ENCODE assay signal across 8 mouse cellular contexts in genomic region chr2:131254329-131254713, GRCm38 (mm10). TPM values are rescaled to one million over a fixed set of nuclear protein-coding genes. Genes with fewer than 3 reads are reported as not detected.
DNase-seq lines count a peak whose midpoint lies in the region; ATAC-seq and TF ChIP-seq lines count a peak whose summit lies in the region.

No protein-coding gene starts in this region.

- in situ Hi-C loops in CH12.LX (cut with MboI; ENCODE audit: low pct_ligation_motif_present, low pct_unique_long_range_greater_than_20kb, low sequenced_read_pairs), result loop anchor here (5.0 to 25.0 kb wide), 2 partner anchors 162 to 258 kb away; no protein-coding TSS in a partner anchor

- peak; percentile 15 for DNase-seq in adrenal gland, postnatal 25 days
- DNase-seq in adrenal gland, adult 18-20 months (ENCODE audit: low spot score in 2 of 2), result no peak
- DNase-seq in CH12.LX (ENCODE audit: extremely low read depth), result no peak
- no peak for DNase-seq in intestine, embryonic 14.5 days (ENCODE audit: low spot score)
- DNase-seq in liver, embryonic 14.5 days (ENCODE audit: low read depth in 3 of 3, low spot score in 3 of 3), result no peak
- DNase-seq in left cerebral cortex, postnatal 4 days, result no peak
- no peak for DNase-seq in layer of hippocampus, postnatal 10 days (ENCODE audit: low spot score in 2 of 2)
- DNase-seq in forebrain, postnatal 0 days, result no peak

- peaks cover 0 to 18% of the 10 kb centered on the region in 2 experiments for H3K36me3 ChIP-seq in CH12.LX (replicated peaks in 1 of 2; ENCODE audit: control insufficient read depth in 1 of 2, insufficient read depth in 1 of 2, low read length in 1 of 2)
- H3K36me3 ChIP-seq in intestine, embryonic 14.5 days (ENCODE audit: control insufficient read depth, insufficient read depth, low read length), result no peaks in the 10 kb centered on the region
- no peaks in the 10 kb centered on the region for H3K36me3 ChIP-seq in liver, embryonic 14.5 days (replicated peaks; ENCODE audit: control insufficient read depth, insufficient read depth, low read depth)
- H3K36me3 ChIP-seq in forebrain, postnatal 0 days (ENCODE audit: insufficient read depth), result no peaks in the 10 kb centered on the region

- H3K79me2 ChIP-seq in CH12.LX (replicated peaks; ENCODE audit: control insufficient read depth, extremely low read depth, insufficient read depth, poor library complexity, severe bottlenecking), result no peaks in the 10 kb centered on the region

- no peak overlapping the region for H3K4me3 ChIP-seq in CH12.LX (replicated peaks in 1 of 3; ENCODE audit: low read depth in 2 of 3, low read length in 2 of 3, poor library complexity in 1 of 3)
- 0 out of 2 replicates have a peak overlapping the region, but pooled peaks have one; percentile 3 for H3K4me3 ChIP-seq in intestine, embryonic 14.5 days (ENCODE audit: low read depth, low read length)
- no peak overlapping the region for H3K4me3 ChIP-seq in liver, embryonic 14.5 days (ENCODE audit: insufficient read depth in 1 of 2, low read depth in 2 of 2, low read length in 2 of 2)
- H3K4me3 ChIP-seq in forebrain, postnatal 0 days (ENCODE audit: low read depth, low read length), result no peak overlapping the region

- H3K9ac ChIP-seq in CH12.LX (ENCODE audit: insufficient read depth, low read depth), result no peak overlapping the region
- no peak overlapping the region for H3K9ac ChIP-seq in intestine, embryonic 14.5 days (ENCODE audit: low read length)
- H3K9ac ChIP-seq in liver, embryonic 14.5 days (replicated peaks), result peak overlapping the region; percentile 51
- no peak overlapping the region for H3K9ac ChIP-seq in forebrain, postnatal 0 days

- no peaks in the 10 kb centered on the region for H3K9me3 ChIP-seq in CH12.LX (replicated peaks; ENCODE audit: low read length)
- no peaks in the 10 kb centered on the region for H3K9me3 ChIP-seq in intestine, embryonic 14.5 days (ENCODE audit: control insufficient read depth, low read length)
- H3K9me3 ChIP-seq in liver, embryonic 14.5 days (ENCODE audit: control insufficient read depth, low read length), result no peaks in the 10 kb centered on the region
- no peaks in the 10 kb centered on the region for H3K9me3 ChIP-seq in forebrain, postnatal 0 days (ENCODE audit: low read length)

- no peaks in the 10 kb centered on the region for H3K27me3 ChIP-seq in CH12.LX (replicated peaks)
- H3K27me3 ChIP-seq in intestine, embryonic 14.5 days (replicated peaks; ENCODE audit: control insufficient read depth, insufficient read depth, low read length), result no peaks in the 10 kb centered on the region
- no peaks in the 10 kb centered on the region for H3K27me3 ChIP-seq in liver, embryonic 14.5 days (ENCODE audit: control insufficient read depth, insufficient read depth, low read length)
- H3K27me3 ChIP-seq in forebrain, postnatal 0 days (ENCODE audit: insufficient read depth, low read length), result no peaks in the 10 kb centered on the region

- no peak for TF ChIP-seq POLR2A in CH12.LX (IDR thresholded peaks at IDR 0.05; ENCODE audit: low read depth, low read length)

- intact Hi-C loops in left cerebral cortex, postnatal 4 days (cut with DNase I), result no loop called here

- WGBS in intestine, embryonic 14.5 days, result 29% methylated on average over 2 of the region's 2 CpGs
- WGBS in liver, embryonic 14.5 days (ENCODE audit: insufficient replicate concordance), result 54% methylated on average over 2 of the region's 2 CpGs
- WGBS in forebrain, postnatal 0 days, result 82% methylated on average over 2 of the region's 2 CpGs

- dilution Hi-C loops in CH12.LX (cut with MboI; ENCODE audit: extremely low pct_ligation_motif_present, extremely low pct_unique_long_range_greater_than_20kb, low sequenced_read_pairs), result no loop called here

- H3K27ac ChIP-seq in CH12.LX (ENCODE audit: insufficient read depth, low read depth), result no peak overlapping the region
- peak overlapping the region; percentile 75 for H3K27ac ChIP-seq in intestine, embryonic 14.5 days (ENCODE audit: low read depth)
- H3K27ac ChIP-seq in liver, embryonic 14.5 days, result peak overlapping the region; percentile 67
- no peak overlapping the region for H3K27ac ChIP-seq in forebrain, postnatal 0 days (ENCODE audit: low read depth, low read length)

- H3K4me2 ChIP-seq in CH12.LX (ENCODE audit: insufficient read depth, low read depth, poor library complexity, severe bottlenecking), result peak overlapping the region; percentile 74
- peak overlapping the region; percentile 25; the same call in 1 of the 2 replicates for H3K4me2 ChIP-seq in intestine, embryonic 14.5 days (ENCODE audit: low read length)
- H3K4me2 ChIP-seq in liver, embryonic 14.5 days (ENCODE audit: low read depth), result peak overlapping the region; percentile 44
- no peak overlapping the region for H3K4me2 ChIP-seq in forebrain, postnatal 0 days (ENCODE audit: low read depth)

- TF ChIP-seq EP300 in CH12.LX (IDR thresholded peaks at IDR 0.05; ENCODE audit: low read length), result no peak
- TF ChIP-seq EP300 in liver, embryonic 14.5 days (IDR thresholded peaks at IDR 0.05; ENCODE audit: low read depth), result no peak

- TF ChIP-seq CTCF in CH12.LX (conservative IDR thresholded peaks at IDR 0.05 in 1 of 2, IDR thresholded peaks at IDR 0.05 in 1 of 2; ENCODE audit: low read depth in 2 of 2, low read length in 2 of 2), result no peak
- no peak for TF ChIP-seq CTCF in liver, embryonic 14.5 days (IDR thresholded peaks at IDR 0.05; ENCODE audit: low read depth)
- no peak for TF ChIP-seq CTCF in forebrain, postnatal 0 days (IDR thresholded peaks at IDR 0.05; ENCODE audit: low read depth)

- ATAC-seq in intestine, embryonic 14.5 days (replicated peaks; ENCODE audit: low FRiP score, low TSS enrichment, low read depth), result no peak
- peak; percentile 17 for ATAC-seq in liver, embryonic 14.5 days (ENCODE audit: insufficient read depth)
- ATAC-seq in forebrain, postnatal 0 days, result no peak

- peaks cover 3 to 17% of the 10 kb centered on the region in 2 experiments; a peak in 2 of 4 replicates for H3K4me1 ChIP-seq in CH12.LX (ENCODE audit: control insufficient read depth in 1 of 2, insufficient read depth in 2 of 2)
- peaks cover 24% of the 10 kb centered on the region for H3K4me1 ChIP-seq in intestine, embryonic 14.5 days (replicated peaks; ENCODE audit: control insufficient read depth, insufficient read depth, low read length)
- H3K4me1 ChIP-seq in liver, embryonic 14.5 days (replicated peaks; ENCODE audit: control insufficient read depth in 2 of 2, insufficient read depth in 2 of 2, low read length in 1 of 2), result peaks cover 35% of the 10 kb centered on the region in 2 experiments
- no peaks in the 10 kb centered on the region for H3K4me1 ChIP-seq in forebrain, postnatal 0 days (ENCODE audit: insufficient read depth)

- no peak for TF ChIP-seq RAD21 in CH12.LX (IDR thresholded peaks at IDR 0.05; ENCODE audit: low read depth, low read length)

TF ChIP-seq in CH12.LX, 34 proteins besides CTCF, POLR2A, EP300 and RAD21:
- TF ChIP-seq SIN3A (IDR thresholded peaks at IDR 0.05; ENCODE audit: low read length), result no peak
- TF ChIP-seq CHD2 (IDR thresholded peaks at IDR 0.05; ENCODE audit: low read length), result no peak
- no peak for TF ChIP-seq ZMIZ1 (IDR thresholded peaks at IDR 0.05; ENCODE audit: low read depth, low read length)
- no peak for TF ChIP-seq ETS1 (conservative IDR thresholded peaks at IDR 0.05; ENCODE audit: low read depth, low read length)
TF ChIP-seq in CH12.LX: peak in this region for 0.

RNA-seq across cellular contexts. Expression of gene Pank2, which starts 8.0 kb away (rescaled TPM):
- total RNA-seq in adrenal gland, postnatal 25 days (2021), result 65.7 and 72.4 TPM in 2 replicates
- total RNA-seq in adrenal gland, adult 18-20 months (2021), result 10 to 100 TPM; 44.6 to 57.6 TPM
- total RNA-seq in CH12.LX (2012; rRNA removed) (16.6 and 19.0 TPM in 2 replicates), CH12.LX (2014; rRNA removed) (25.6 and 28.6 TPM in 2 replicates)
- 34.7 and 43.2 TPM in 2 replicates for polyA plus RNA-seq in CH12.LX (2012; ENCODE audit: insufficient read length, low read depth)
- 35.9 and 37.6 TPM in 2 replicates for polyA plus RNA-seq in intestine, embryonic 14.5 days (2014; fragmentation: Nextera tagmentation; extraction: Ambion mirVana)
- 9.5 and 14.3 TPM in 2 replicates for polyA plus RNA-seq in liver, embryonic 14.5 days (2012; rRNA removed)
- polyA plus RNA-seq in liver, embryonic 14.5 days (2014; fragmentation: Nextera tagmentation; extraction: Ambion mirVana), result 24.3 and 26.9 TPM in 2 replicates
- 10 to 100 TPM; 47.6 to 50.8 TPM for total RNA-seq in left cerebral cortex, postnatal 4 days (2021)
- 10 to 100 TPM; 64.8 to 69.1 TPM for total RNA-seq in layer of hippocampus, postnatal 10 days (2021)
- 41.9 and 44.9 TPM in 2 replicates for total RNA-seq in forebrain, postnatal 0 days (2014; rRNA removed)
- 28.6 and 33.5 TPM in 2 replicates for polyA plus RNA-seq in forebrain, postnatal 0 days (2015; fragmentation: Nextera tagmentation; extraction: Ambion mirVana)

RNA-seq across cellular contexts. Expression of gene Mavs, which starts 20.5 kb away (rescaled TPM):
- 44.2 and 45.9 TPM in 2 replicates for total RNA-seq in adrenal gland, postnatal 25 days (2021)
- total RNA-seq in adrenal gland, adult 18-20 months (2021), result 10 to 100 TPM; 42.6 to 56.7 TPM
- total RNA-seq in CH12.LX (2012; rRNA removed) (25.6 and 25.9 TPM in 2 replicates), CH12.LX (2014; rRNA removed) (18.5 and 18.6 TPM in 2 replicates)
- polyA plus RNA-seq in CH12.LX (2012; ENCODE audit: insufficient read length, low read depth), result 26.8 and 34.5 TPM in 2 replicates
- 19.1 and 19.8 TPM in 2 replicates for polyA plus RNA-seq in intestine, embryonic 14.5 days (2014; fragmentation: Nextera tagmentation; extraction: Ambion mirVana)
- polyA plus RNA-seq in liver, embryonic 14.5 days (2012; rRNA removed), result 25.9 and 31.5 TPM in 2 replicates
- polyA plus RNA-seq in liver, embryonic 14.5 days (2014; fragmentation: Nextera tagmentation; extraction: Ambion mirVana), result 25.9 and 27.4 TPM in 2 replicates
- 1 to 10 TPM; 4.5 to 4.7 TPM for total RNA-seq in left cerebral cortex, postnatal 4 days (2021)
- total RNA-seq in layer of hippocampus, postnatal 10 days (2021), result 1 to 10 TPM; 6.8 to 7.4 TPM
- total RNA-seq in forebrain, postnatal 0 days (2014; rRNA removed), result 3.8 and 5.7 TPM in 2 replicates
- 3.5 and 5.0 TPM in 2 replicates for polyA plus RNA-seq in forebrain, postnatal 0 days (2015; fragmentation: Nextera tagmentation; extraction: Ambion mirVana)

RNA-seq across cellular contexts. Expression of gene Ap5s1, which starts 47.4 kb away (rescaled TPM):
- total RNA-seq in adrenal gland, postnatal 25 days (2021), result 18.6 and 24.5 TPM in 2 replicates
- total RNA-seq in adrenal gland, adult 18-20 months (2021), result 10 to 100 TPM; 14.9 to 16.3 TPM
- total RNA-seq in CH12.LX (2012; rRNA removed) (9.1 and 10.4 TPM in 2 replicates), CH12.LX (2014; rRNA removed) (19.8 and 22.5 TPM in 2 replicates)
- 8.1 and 9.9 TPM in 2 replicates for polyA plus RNA-seq in CH12.LX (2012; ENCODE audit: insufficient read length, low read depth)
- 23.4 and 23.8 TPM in 2 replicates for polyA plus RNA-seq in intestine, embryonic 14.5 days (2014; fragmentation: Nextera tagmentation; extraction: Ambion mirVana)
- 19.5 and 20.0 TPM in 2 replicates for polyA plus RNA-seq in liver, embryonic 14.5 days (2012; rRNA removed)
- polyA plus RNA-seq in liver, embryonic 14.5 days (2014; fragmentation: Nextera tagmentation; extraction: Ambion mirVana), result 13.1 and 17.0 TPM in 2 replicates
- total RNA-seq in left cerebral cortex, postnatal 4 days (2021), result 10 to 100 TPM; 17.9 to 18.5 TPM
- total RNA-seq in layer of hippocampus, postnatal 10 days (2021), result 10 to 100 TPM; 21.0 to 22.4 TPM
- 37.4 and 40.7 TPM in 2 replicates for total RNA-seq in forebrain, postnatal 0 days (2014; rRNA removed)
- polyA plus RNA-seq in forebrain, postnatal 0 days (2015; fragmentation: Nextera tagmentation; extraction: Ambion mirVana), result 36.1 and 36.8 TPM in 2 replicates

Comparison
In these comparisons a context has a peak if more than half of its experiments do, and no peak if none do; other contexts are left out.
1. H3K27ac ChIP-seq: peak in intestine, embryonic 14.5 days (single experiment) and liver, embryonic 14.5 days (single experiment); none in CH12.LX (single experiment) and forebrain, postnatal 0 days (single experiment).